Mouse (Mus musculus) megakaryocyte-erythroid progenitor cell, adult 5 weeks (primary cell): Measurements from ENCODE around the gene Rbm39. TPM values are rescaled to one million over a fixed set of nuclear protein-coding genes. Genes with fewer than 3 reads are reported as not detected.

Source experiments
- polyA plus RNA-seq: library from polyadenylated mRNA; stranded (reverse); fragments of >175 nt; gene quantifications from 2 replicates; pipeline ENCODE4 v1.2.3, GENCODE M21; 2012

The Rbm39 gene
- polyA plus RNA-seq: 330 and 499 TPM in 2 replicates

DNA sequence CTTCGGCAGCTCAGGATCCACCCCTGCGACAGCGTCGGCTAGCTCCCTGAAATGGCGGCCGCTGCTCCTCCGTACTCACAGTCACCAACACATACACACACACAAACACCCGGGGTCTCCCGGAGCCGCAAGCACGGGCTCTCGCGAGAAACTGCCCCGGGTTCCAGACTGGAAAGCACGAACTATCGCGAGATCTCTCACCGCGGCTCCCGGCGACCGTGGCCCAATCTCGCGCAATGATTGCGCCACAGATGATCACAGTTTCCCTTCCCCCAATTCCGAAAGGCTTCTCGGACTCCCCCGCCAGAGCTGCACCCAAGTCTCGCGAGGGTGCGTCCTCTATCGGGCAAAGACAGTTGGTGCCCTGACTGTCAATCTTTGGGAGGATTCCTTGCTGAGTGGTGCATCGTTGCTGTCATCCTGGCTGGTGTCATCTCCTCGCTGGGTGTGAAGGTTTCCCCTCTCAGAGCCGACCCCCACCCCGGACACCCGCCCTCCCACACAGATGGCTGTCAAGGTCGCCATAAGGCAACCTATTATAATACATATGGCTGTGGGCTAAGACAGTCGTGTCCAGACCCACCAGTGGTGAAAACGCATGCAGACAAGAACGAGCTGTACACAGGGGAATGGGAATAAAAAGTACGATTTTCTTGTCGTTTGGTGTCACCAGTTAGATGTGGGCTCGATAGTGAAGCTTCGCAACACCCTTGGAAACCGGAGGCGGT is at the start of gene Rbm39:
Gene Rbm39 (minus strand): TSS at position 145 of the 728 bp plus-strand sequence.

DNA sequence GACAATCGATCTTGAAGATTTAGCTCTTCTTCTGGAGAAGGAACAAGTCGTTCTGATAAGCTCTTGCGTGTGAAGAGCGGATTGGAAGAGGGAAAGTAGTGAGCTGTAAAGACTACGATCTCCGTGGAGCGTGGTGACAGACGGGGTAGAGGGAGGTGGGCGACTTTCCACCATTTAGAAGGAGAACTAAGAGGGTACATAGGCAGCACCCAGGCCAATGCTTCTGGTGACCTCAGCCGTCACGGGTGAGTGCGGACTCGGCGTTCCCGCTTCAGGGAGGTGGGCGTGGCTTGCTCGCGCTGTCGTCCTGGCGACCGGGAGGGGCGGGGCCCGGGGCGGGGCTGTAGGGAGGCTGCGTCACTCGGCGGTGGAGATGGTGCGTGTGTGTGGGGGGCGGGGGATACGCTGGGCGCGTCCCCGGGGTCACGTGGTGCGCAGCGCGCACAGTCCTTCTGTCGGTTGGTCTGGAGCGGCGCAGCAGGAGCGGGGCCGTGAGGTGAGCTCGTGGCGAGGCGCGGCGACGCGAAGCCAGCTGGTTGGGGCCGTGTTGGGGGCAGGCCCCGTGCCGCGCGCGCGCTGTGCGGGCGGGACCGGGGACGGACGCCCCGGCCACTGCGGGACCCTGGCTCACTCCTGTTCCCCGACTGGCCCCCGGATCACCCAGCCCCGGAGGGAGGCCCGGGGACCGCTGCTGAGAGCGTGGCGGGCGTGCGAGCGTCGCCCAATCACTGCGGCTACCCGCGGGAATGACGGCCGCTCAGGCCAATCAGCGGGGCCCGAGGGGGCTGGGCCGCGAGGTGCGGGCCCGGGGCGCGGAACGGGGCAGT is 16.5 kb upstream of the Rbm39 start, which contains the start of gene Phf20:
Gene Phf20 (plus strand): TSS at position 165 of the 827 bp plus-strand sequence.

DNA sequence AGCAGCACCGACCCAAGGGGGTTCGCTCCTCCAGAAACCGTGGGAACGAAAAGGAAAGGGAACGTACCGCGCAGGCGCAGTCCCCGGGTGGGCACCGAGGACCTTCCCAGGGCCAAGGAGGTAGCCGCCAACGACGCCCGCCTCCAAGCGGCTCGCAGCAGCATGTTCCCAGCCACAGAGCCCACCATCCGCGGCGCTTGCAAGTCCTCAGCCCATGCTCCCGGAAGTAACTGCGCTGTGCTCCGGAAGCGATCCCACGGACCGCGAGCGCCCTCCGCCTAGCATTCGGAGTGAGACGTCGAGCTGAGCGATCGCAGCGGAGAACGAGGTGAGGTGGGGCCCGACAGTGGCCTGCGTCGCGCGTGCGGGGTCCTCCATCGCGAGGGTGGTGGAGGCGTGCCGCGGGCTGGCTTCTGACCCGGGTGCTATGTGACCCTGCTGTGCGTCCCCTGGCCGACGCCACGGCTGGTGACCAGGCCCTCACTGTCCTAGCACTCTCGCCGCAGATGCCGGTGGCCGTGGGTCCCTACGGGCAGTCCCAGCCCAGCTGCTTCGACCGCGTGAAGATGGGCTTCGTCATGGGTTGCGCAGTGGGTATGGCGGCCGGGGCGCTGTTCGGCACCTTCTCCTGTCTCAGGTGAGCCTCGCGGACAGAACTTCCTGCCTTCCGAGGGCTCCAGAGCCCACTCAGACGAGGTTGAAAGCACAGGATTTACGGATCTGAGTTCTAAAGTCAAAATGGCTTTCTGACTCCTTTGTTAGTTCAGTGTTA is 35.9 kb downstream of the Rbm39 start, which contains the start of the genes Romo1 and Nfs1:
Gene Romo1 (plus strand): TSS at position 87 of the 772 bp plus-strand sequence.
Gene Nfs1 (minus strand): TSS at position 234 of the 772 bp plus-strand sequence.

DNA sequence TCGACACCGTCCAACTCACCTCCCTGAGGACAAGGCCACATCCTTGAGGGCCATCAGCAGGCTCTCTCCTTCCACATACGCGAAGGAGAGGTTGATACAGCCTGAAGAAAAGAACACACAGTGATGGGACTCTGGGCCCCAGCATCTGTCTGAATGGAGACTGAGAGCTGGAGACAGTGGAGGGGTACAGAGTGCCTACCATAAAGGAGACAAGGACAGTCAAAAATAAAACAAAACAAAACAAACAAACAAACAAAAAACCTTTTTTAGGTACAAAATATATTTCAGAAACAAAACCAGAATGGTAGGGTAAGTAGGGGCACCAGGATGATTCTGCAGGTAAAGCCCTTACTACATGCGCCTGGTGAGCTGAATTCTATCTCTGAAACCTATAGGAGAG is 53.0 kb downstream of the Rbm39 start, which contains the start of gene Gm28036:
Gene Gm28036 (minus strand): TSS at position 101 of the 400 bp plus-strand sequence.

DNA sequence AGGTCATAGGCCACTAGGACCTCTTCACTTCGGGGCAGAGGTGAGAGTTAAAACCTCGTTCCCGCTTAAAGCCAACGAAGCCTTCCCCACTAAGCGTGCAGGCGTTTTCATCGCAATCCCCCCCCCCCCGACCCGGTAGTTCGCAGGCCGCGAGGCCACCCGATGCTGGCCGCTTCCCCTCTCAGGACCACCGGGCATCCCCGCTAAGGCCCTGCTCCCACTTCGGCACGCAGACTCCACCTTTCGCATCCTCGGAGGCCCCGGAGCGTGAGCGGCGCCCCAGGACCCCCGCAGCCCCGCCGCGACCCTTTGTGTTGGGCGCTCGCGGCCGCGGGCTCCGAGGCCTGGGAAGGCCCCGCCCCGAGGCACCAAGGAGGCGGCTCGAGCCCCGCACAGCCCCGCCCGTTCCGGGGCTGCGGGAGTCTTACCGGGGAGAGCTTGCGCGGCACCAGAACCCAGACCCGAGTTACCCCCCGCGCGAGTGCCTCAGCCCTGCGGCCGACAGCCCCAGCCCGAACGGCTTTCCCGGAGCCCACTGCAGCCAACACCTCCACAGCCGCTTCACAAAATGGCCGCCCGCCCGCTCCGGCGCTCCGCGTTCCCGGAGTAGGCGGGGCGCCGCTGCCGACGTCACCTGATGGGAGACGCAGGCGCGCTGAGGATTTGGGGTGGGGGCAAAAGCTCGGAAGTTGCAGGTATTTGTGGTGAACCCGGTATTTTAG is 68.5 kb downstream of the Rbm39 start, which contains the start of the genes Cpne1 and Rbm12:
Gene Cpne1 (minus strand): TSS at position 608 of the 722 bp plus-strand sequence.
Gene Rbm12 (minus strand): TSS at position 621 of the 722 bp plus-strand sequence.

Other genes with a start within 250 kb of the Rbm39 start
- 6.4 and 7.2 TPM in 2 replicates for gene Uqcc1, start 249.9 kb downstream of the Rbm39 start, polyA plus RNA-seq
- not detected in 2 replicates for gene Gm15557, start 239.5 kb downstream of the Rbm39 start, polyA plus RNA-seq
- gene Gdf5, start 234.9 kb downstream of the Rbm39 start, polyA plus RNA-seq: not detected in 2 replicates
- gene Cep250, start 223.8 kb downstream of the Rbm39 start, polyA plus RNA-seq: 24.5 and 39.8 TPM in 2 replicates
- 0.38 and 1.4 TPM in 2 replicates for gene 6430550D23Rik, start 172.3 kb downstream of the Rbm39 start, polyA plus RNA-seq
- 64.6 and 80.7 TPM in 2 replicates for gene Ergic3, start 172.2 kb downstream of the Rbm39 start, polyA plus RNA-seq
- 0.03 TPM in 1 of 2 replicates, not detected in the other for gene Fer1l4, start 127.3 kb downstream of the Rbm39 start, polyA plus RNA-seq
- gene Spag4, start 115.1 kb downstream of the Rbm39 start, polyA plus RNA-seq: 3.5 and 5.3 TPM in 2 replicates
- 36.1 and 36.4 TPM in 2 replicates for gene Cpne1, start 68.3 kb downstream of the Rbm39 start, polyA plus RNA-seq
- gene Rbm12, start 68.3 kb downstream of the Rbm39 start, polyA plus RNA-seq: 4.0 and 4.6 TPM in 2 replicates
- gene Gm28036, start 53.1 kb downstream of the Rbm39 start, polyA plus RNA-seq: 2.8 and 3.6 TPM in 2 replicates
- gene Romo1, start 36.2 kb downstream of the Rbm39 start, polyA plus RNA-seq: 262 TPM in 2 replicates
- 25.1 and 26.9 TPM in 2 replicates for gene Nfs1, start 36.1 kb downstream of the Rbm39 start, polyA plus RNA-seq
- 31.4 and 48.9 TPM in 2 replicates for gene Phf20, start 16.2 kb upstream of the Rbm39 start, polyA plus RNA-seq
- gene Cnbd2, start 132.1 kb upstream of the Rbm39 start, polyA plus RNA-seq: 2.3 and 2.5 TPM in 2 replicates
- 667 and 724 TPM in 2 replicates for gene Scand1, start 132.5 kb upstream of the Rbm39 start, polyA plus RNA-seq
- gene Epb41l1, start 240.7 kb upstream of the Rbm39 start, polyA plus RNA-seq: 2.0 and 2.3 TPM in 2 replicates